Mouse (Mus musculus): ENCODE measurements around the gene Osbpl11. TPM values are rescaled to one million over a fixed set of nuclear protein-coding genes. Genes with fewer than 3 reads are reported as not detected.
"Not testable (repeated sequence)": the region's sequence is repeated elsewhere in the genome, so short reads cannot be mapped to it uniquely, and the experiment has no call there.

The Osbpl11 gene
- total RNA-seq, 2 experiments from 2014 or later: 20.7 TPM

- intact Hi-C loops (cut with DNase I); DNase-seq (ENCODE audit: extremely low spot score in 1 of 2, low spot score in 2 of 2): not testable (repeated sequence)
Observed at GRCm38 (mm10) chr16:33217553-33218085, 32.7 kb downstream of the Osbpl11 start.

GRCm38 (mm10) chr16:33222482-33222881 is 37.6 kb downstream of the Osbpl11 start:
- intact Hi-C loops (cut with DNase I): no loop called here

GRCm38 (mm10) chr16:33224381-33224780 is 39.5 kb downstream of the Osbpl11 start:
- intact Hi-C loops (cut with DNase I): no loop called here
- DNase-seq (ENCODE audit: extremely low spot score in 1 of 2, low spot score in 2 of 2): no peak

More at GRCm38 (mm10) chr16:33222482-33222881, 37.6 kb downstream of the Osbpl11 start:
- DNase-seq (ENCODE audit: extremely low spot score in 1 of 2, low spot score in 2 of 2): no peak

- no peak for DNase-seq (ENCODE audit: extremely low spot score in 1 of 2, low spot score in 2 of 2)
Observed at GRCm38 (mm10) chr16:33234128-33234527, 49.3 kb downstream of the Osbpl11 start.

GRCm38 (mm10) chr16:33236151-33236550 is 51.3 kb downstream of the Osbpl11 start:
- no peak for DNase-seq (ENCODE audit: extremely low spot score in 1 of 2, low spot score in 2 of 2)
- intact Hi-C loops (cut with DNase I): no loop called here

More at GRCm38 (mm10) chr16:33234128-33234527, 49.3 kb downstream of the Osbpl11 start:
- intact Hi-C loops (cut with DNase I): no loop called here

- no peak for DNase-seq (ENCODE audit: extremely low spot score in 1 of 2, low spot score in 2 of 2)
- intact Hi-C loops (cut with DNase I): no loop called here
Observed at GRCm38 (mm10) chr16:33239305-33239704, 54.4 kb downstream of the Osbpl11 start.

- intact Hi-C loops (cut with DNase I): no loop called here
- no peak for DNase-seq (ENCODE audit: extremely low spot score in 1 of 2, low spot score in 2 of 2)
Observed at GRCm38 (mm10) chr16:33242046-33242445, 57.2 kb downstream of the Osbpl11 start.

- intact Hi-C loops (cut with DNase I): no loop called here
- DNase-seq (ENCODE audit: extremely low spot score in 1 of 2, low spot score in 2 of 2): no peak
Observed at GRCm38 (mm10) chr16:33244136-33244691, 59.3 kb downstream of the Osbpl11 start.

- intact Hi-C loops (cut with DNase I): no loop called here
- DNase-seq (ENCODE audit: extremely low spot score in 1 of 2, low spot score in 2 of 2): no peak
Observed at GRCm38 (mm10) chr16:33244933-33245470, 60.1 kb downstream of the Osbpl11 start.

- intact Hi-C loops (cut with DNase I): no loop called here
- DNase-seq (ENCODE audit: extremely low spot score in 1 of 2, low spot score in 2 of 2): no peak
Observed at GRCm38 (mm10) chr16:33246526-33246925, 61.7 kb downstream of the Osbpl11 start.

- intact Hi-C loops (cut with DNase I): no loop called here
- DNase-seq (ENCODE audit: extremely low spot score in 1 of 2, low spot score in 2 of 2): no peak
Observed at GRCm38 (mm10) chr16:33247006-33247405, 62.1 kb downstream of the Osbpl11 start.

GRCm38 (mm10) chr16:33250651-33251120 is 65.8 kb downstream of the Osbpl11 start:
- intact Hi-C loops (cut with DNase I): no loop called here
- DNase-seq (ENCODE audit: extremely low spot score in 1 of 2, low spot score in 2 of 2): no peak

- peak; percentile 91 to 96 for DNase-seq (ENCODE audit: extremely low spot score in 1 of 2, low spot score in 2 of 2)
- intact Hi-C loops (cut with DNase I): no loop called here
Observed at GRCm38 (mm10) chr16:33251194-33252051, 66.6 kb downstream of the Osbpl11 start, which contains the start of gene Snx4. TSS of gene Snx4 (plus strand) at chr16:33251442.

- intact Hi-C loops (cut with DNase I): no loop called here
- no peak for DNase-seq (ENCODE audit: extremely low spot score in 1 of 2, low spot score in 2 of 2)
Observed at GRCm38 (mm10) chr16:33255601-33256000, 70.7 kb downstream of the Osbpl11 start.

- intact Hi-C loops (cut with DNase I): no loop called here
- DNase-seq (ENCODE audit: extremely low spot score in 1 of 2, low spot score in 2 of 2): no peak
Observed at GRCm38 (mm10) chr16:33258530-33258929, 73.7 kb downstream of the Osbpl11 start.

GRCm38 (mm10) chr16:33259824-33260223 is 75.0 kb downstream of the Osbpl11 start:
- no peak for DNase-seq (ENCODE audit: extremely low spot score in 1 of 2, low spot score in 2 of 2)
- intact Hi-C loops (cut with DNase I): no loop called here

- intact Hi-C loops (cut with DNase I): no loop called here
- DNase-seq (ENCODE audit: extremely low spot score in 1 of 2, low spot score in 2 of 2): no peak
Observed at GRCm38 (mm10) chr16:33260825-33261224, 76.0 kb downstream of the Osbpl11 start.

GRCm38 (mm10) chr16:33261584-33262061 is 76.8 kb downstream of the Osbpl11 start:
- intact Hi-C loops (cut with DNase I): no loop called here
- no peak for DNase-seq (ENCODE audit: extremely low spot score in 1 of 2, low spot score in 2 of 2)

GRCm38 (mm10) chr16:33262096-33262495 is 77.2 kb downstream of the Osbpl11 start:
- no peak for DNase-seq (ENCODE audit: extremely low spot score in 1 of 2, low spot score in 2 of 2)
- intact Hi-C loops (cut with DNase I): no loop called here

Data from left cerebral cortex, postnatal 10 days (tissue).